Mouse (Mus musculus): Measurements from ENCODE around the gene Chmp6. TPM values are rescaled to one million over a fixed set of nuclear protein-coding genes. Genes with fewer than 3 reads are reported as not detected.

Gene Chmp6
- polyA plus RNA-seq, 1 experiment from 2014 or later = 25.4 TPM

- H3K4me3 ChIP-seq (replicated peaks) = no peak overlapping the region
- H3K36me3 ChIP-seq (replicated peaks) = peaks cover 44% of the 10 kb centered on the region
Measured at GRCm38 (mm10) chr11:119891601-119892215, 21.5 kb upstream of the Chmp6 start.

GRCm38 (mm10) chr11:119893667-119894236, 19.5 kb upstream of the Chmp6 start:
- no peaks in the 10 kb centered on the region for H3K9me3 ChIP-seq (replicated peaks)
- H3K9ac ChIP-seq = no peak overlapping the region
- H3K4me1 ChIP-seq (replicated peaks) = peaks cover 7% of the 10 kb centered on the region
- H3K4me3 ChIP-seq (replicated peaks) = no peak overlapping the region
- ATAC-seq (ENCODE audit: insufficient read depth) = no peak
- peaks cover 54% of the 10 kb centered on the region for H3K36me3 ChIP-seq (replicated peaks)
- WGBS (ENCODE audit: insufficient replicate concordance) = 71% methylated on average over 10 of the region's 10 CpGs
- H3K27me3 ChIP-seq = no peaks in the 10 kb centered on the region
- no peak overlapping the region for H3K4me2 ChIP-seq
- H3K27ac ChIP-seq (replicated peaks) = no peak overlapping the region

More at GRCm38 (mm10) chr11:119891601-119892215, 21.5 kb upstream of the Chmp6 start:
- Histone ChIP-seq H3K4me1 (replicated peaks) (peaks cover 7% of the 10 kb centered on the region), H3K4me2 (no peak overlapping the region), H3K27ac (replicated peaks) (no peak overlapping the region), H3K9ac (no peak overlapping the region), H3K9me3 (replicated peaks) (no peaks in the 10 kb centered on the region), H3K27me3 (no peaks in the 10 kb centered on the region)
- ATAC-seq (ENCODE audit: insufficient read depth) = no peak
- WGBS (ENCODE audit: insufficient replicate concordance) = 78% methylated on average over 7 of the region's 7 CpGs

- Histone ChIP-seq H3K27me3 (no peaks in the 10 kb centered on the region), H3K4me2 (no peak overlapping the region), H3K4me3 (replicated peaks) (no peak overlapping the region), H3K27ac (replicated peaks) (no peak overlapping the region), H3K4me1 (replicated peaks) (peaks cover 7% of the 10 kb centered on the region), H3K9ac (no peak overlapping the region), H3K36me3 (replicated peaks) (peaks cover 45% of the 10 kb centered on the region), H3K9me3 (replicated peaks) (no peaks in the 10 kb centered on the region)
- ATAC-seq (ENCODE audit: insufficient read depth) = peak; percentile 20; the same call in 1 of the 2 replicates
- 48% methylated on average over 6 of the region's 6 CpGs for WGBS (ENCODE audit: insufficient replicate concordance)
Measured at GRCm38 (mm10) chr11:119894634-119895033, 18.6 kb upstream of the Chmp6 start.

- Histone ChIP-seq H3K36me3 (replicated peaks) (peaks cover 25% of the 10 kb centered on the region), H3K9me3 (replicated peaks) (no peaks in the 10 kb centered on the region), H3K4me3 (replicated peaks) (no peak overlapping the region), H3K4me2 (no peak overlapping the region), H3K9ac (no peak overlapping the region), H3K27me3 (no peaks in the 10 kb centered on the region), H3K4me1 (replicated peaks) (peaks cover 10% of the 10 kb centered on the region), H3K27ac (replicated peaks) (no peak overlapping the region)
- WGBS (ENCODE audit: insufficient replicate concordance) = 77% methylated on average over 9 of the region's 9 CpGs
- ATAC-seq (ENCODE audit: insufficient read depth) = no peak
Measured at GRCm38 (mm10) chr11:119897041-119897440, 16.2 kb upstream of the Chmp6 start.

GRCm38 (mm10) chr11:119898976-119899375, 14.3 kb upstream of the Chmp6 start:
- ATAC-seq (ENCODE audit: insufficient read depth) = no peak
- WGBS (ENCODE audit: insufficient replicate concordance) = 81% methylated on average over 11 of the region's 11 CpGs
- H3K4me1 ChIP-seq (replicated peaks) = peaks cover 10% of the 10 kb centered on the region
- H3K4me2 ChIP-seq = no peak overlapping the region
- H3K9ac ChIP-seq = no peak overlapping the region
- H3K27me3 ChIP-seq = no peaks in the 10 kb centered on the region
- H3K27ac ChIP-seq (replicated peaks) = no peak overlapping the region
- H3K36me3 ChIP-seq (replicated peaks) = peaks cover 25% of the 10 kb centered on the region
- no peak overlapping the region for H3K4me3 ChIP-seq (replicated peaks)
- H3K9me3 ChIP-seq (replicated peaks) = no peaks in the 10 kb centered on the region

- no peak overlapping the region for H3K27ac ChIP-seq (replicated peaks)
- H3K9ac ChIP-seq = no peak overlapping the region
- 53% methylated on average over 4 of the region's 4 CpGs for WGBS (ENCODE audit: insufficient replicate concordance)
- H3K4me2 ChIP-seq = no peak overlapping the region
- ATAC-seq (ENCODE audit: insufficient read depth) = no peak
- 0 out of 2 replicates have a peak, but pooled peaks cover 2% of the 10 kb centered on the region for H3K4me1 ChIP-seq (replicated peaks)
- peaks cover 19% of the 10 kb centered on the region for H3K36me3 ChIP-seq (replicated peaks)
- no peak overlapping the region for H3K4me3 ChIP-seq (replicated peaks)
- no peaks in the 10 kb centered on the region for H3K27me3 ChIP-seq
- no peaks in the 10 kb centered on the region for H3K9me3 ChIP-seq (replicated peaks)
Measured at GRCm38 (mm10) chr11:119901174-119901573, 12.1 kb upstream of the Chmp6 start.

GRCm38 (mm10) chr11:119902891-119903290, 10.3 kb upstream of the Chmp6 start:
- Histone ChIP-seq H3K9me3 (replicated peaks) (no peaks in the 10 kb centered on the region), H3K9ac (no peak overlapping the region), H3K4me2 (no peak overlapping the region), H3K27me3 (peaks cover 6% of the 10 kb centered on the region; the same call in 1 of the 2 replicates), H3K4me1 (replicated peaks) (0 out of 2 replicates have a peak, but pooled peaks cover 2% of the 10 kb centered on the region), H3K27ac (replicated peaks) (no peak overlapping the region), H3K4me3 (replicated peaks) (no peak overlapping the region), H3K36me3 (replicated peaks) (peaks cover 6% of the 10 kb centered on the region; the same call in 1 of the 2 replicates)
- 71% methylated on average over 4 of the region's 4 CpGs for WGBS (ENCODE audit: insufficient replicate concordance)
- ATAC-seq (ENCODE audit: insufficient read depth) = no peak

GRCm38 (mm10) chr11:119904621-119905286, 8.5 kb upstream of the Chmp6 start:
- WGBS (ENCODE audit: insufficient replicate concordance) = 25% methylated on average over 5 of the region's 5 CpGs
- H3K9ac ChIP-seq = no peak overlapping the region
- peaks cover 11% of the 10 kb centered on the region; the same call in 1 of the 2 replicates for H3K27me3 ChIP-seq
- no peak for ATAC-seq (ENCODE audit: insufficient read depth)
- no peaks in the 10 kb centered on the region for H3K36me3 ChIP-seq (replicated peaks)
- no peak overlapping the region for H3K27ac ChIP-seq (replicated peaks)
- no peak overlapping the region for H3K4me2 ChIP-seq
- no peak overlapping the region for H3K4me3 ChIP-seq (replicated peaks)
- peaks cover 6% of the 10 kb centered on the region; the same call in 1 of the 2 replicates for H3K4me1 ChIP-seq (replicated peaks)
- H3K9me3 ChIP-seq (replicated peaks) = no peaks in the 10 kb centered on the region

- H3K27ac ChIP-seq (replicated peaks) = no peak overlapping the region
- no peak overlapping the region for H3K4me2 ChIP-seq
- no peaks in the 10 kb centered on the region for H3K36me3 ChIP-seq (replicated peaks)
- H3K4me1 ChIP-seq (replicated peaks) = peaks cover 6% of the 10 kb centered on the region; the same call in 1 of the 2 replicates
- no peaks in the 10 kb centered on the region for H3K9me3 ChIP-seq (replicated peaks)
- no peak overlapping the region for H3K4me3 ChIP-seq (replicated peaks)
- 65% methylated on average over 5 of the region's 5 CpGs for WGBS (ENCODE audit: insufficient replicate concordance)
- H3K27me3 ChIP-seq = peaks cover 11% of the 10 kb centered on the region; the same call in 1 of the 2 replicates
- ATAC-seq (ENCODE audit: insufficient read depth) = no peak
- H3K9ac ChIP-seq = no peak overlapping the region
Measured at GRCm38 (mm10) chr11:119905794-119906193, 7.4 kb upstream of the Chmp6 start.

- no peaks in the 10 kb centered on the region for H3K36me3 ChIP-seq (replicated peaks)
- WGBS (ENCODE audit: insufficient replicate concordance) = 37% methylated on average over 7 of the region's 7 CpGs
Measured at GRCm38 (mm10) chr11:119907006-119907650, 6.1 kb upstream of the Chmp6 start.

GRCm38 (mm10) chr11:119907711-119908110, 5.5 kb upstream of the Chmp6 start:
- no peak overlapping the region for H3K4me2 ChIP-seq
- peaks cover 7% of the 10 kb centered on the region for H3K4me1 ChIP-seq (replicated peaks)
- peaks cover 11% of the 10 kb centered on the region; the same call in 1 of the 2 replicates for H3K27me3 ChIP-seq
- H3K27ac ChIP-seq (replicated peaks) = no peak overlapping the region
- no peak overlapping the region for H3K9ac ChIP-seq
- ATAC-seq (ENCODE audit: insufficient read depth) = no peak
- WGBS (ENCODE audit: insufficient replicate concordance) = 48% methylated on average over 7 of the region's 7 CpGs
- no peaks in the 10 kb centered on the region for H3K9me3 ChIP-seq (replicated peaks)
- H3K4me3 ChIP-seq (replicated peaks) = no peak overlapping the region
- H3K36me3 ChIP-seq (replicated peaks) = no peaks in the 10 kb centered on the region

More at GRCm38 (mm10) chr11:119907006-119907650, 6.1 kb upstream of the Chmp6 start:
- no peak for ATAC-seq (ENCODE audit: insufficient read depth)
- Histone ChIP-seq H3K4me2 (no peak overlapping the region), H3K4me1 (replicated peaks) (peaks cover 6% of the 10 kb centered on the region; the same call in 1 of the 2 replicates), H3K27ac (replicated peaks) (no peak overlapping the region), H3K9ac (no peak overlapping the region), H3K9me3 (replicated peaks) (no peaks in the 10 kb centered on the region), H3K4me3 (replicated peaks) (no peak overlapping the region), H3K27me3 (peaks cover 11% of the 10 kb centered on the region; the same call in 1 of the 2 replicates)

Measured in liver, embryonic 15.5 days (tissue).